Mouse (Mus musculus) midbrain, postnatal 0 days (tissue): ENCODE measurements at regions not wholly inside any gene's neighbourhood (a gene's known extent, or its start where the extent isn't known, plus 50 kb on each side); places are given as distances from the start of the nearest gene placed in this dataset.

Experiments
- ATAC-seq: fragments of 200-750 bp; cut with Nextera tagmentation; 2 replicates; pipeline ENCODE4 v1.8.0; 2017; ENCODE audit warnings: moderate number of reproducible peaks, mild to moderate bottlenecking, moderate TSS enrichment, moderate library complexity; ENCODE audit not compliant: low FRiP score
- DNase-seq: peaks from one replicate; pipeline ENCODE4 v3.0.0-alpha.2; 2015; ENCODE audit warnings: low spot score
- H3K27ac ChIP-seq: fragments of 300-500 bp; sonication (generic); 2 replicates; pipeline ENCODE4 v1.5.1; 2014; ENCODE audit warnings: low read depth, mild to moderate bottlenecking, low read length, mixed read lengths
- H3K27me3 ChIP-seq: fragments of 300-500 bp; sonication (generic); 2 replicates; pipeline ENCODE4 v1.6.1; 2014; ENCODE audit warnings: low read length, control low read depth, mixed read lengths; ENCODE audit not compliant: insufficient read depth
- H3K36me3 ChIP-seq: fragments of 300-500 bp; sonication (generic); 2 replicates; pipeline ENCODE4 v1.6.1; 2014; ENCODE audit warnings: low read length, control low read depth, mixed read lengths; ENCODE audit not compliant: insufficient read depth
- H3K4me1 ChIP-seq: fragments of 300-500 bp; sonication (generic); 2 replicates; pipeline ENCODE4 v1.6.1; 2014; ENCODE audit warnings: mild to moderate bottlenecking, control low read depth, antibody characterized with exemption, low read length, mixed read lengths; ENCODE audit not compliant: insufficient read depth
- H3K4me2 ChIP-seq: fragments of 300-500 bp; sonication (generic); 2 replicates; pipeline ENCODE4 v1.6.1; 2014; ENCODE audit warnings: low read depth, mild to moderate bottlenecking, low read length, mixed read lengths; ENCODE audit not compliant: poor library complexity, severe bottlenecking
- H3K4me3 ChIP-seq: fragments of 300-500 bp; sonication (generic); 2 replicates; pipeline ENCODE4 v1.5.1; 2014; ENCODE audit warnings: low read depth, mild to moderate bottlenecking, low read length, moderate library complexity
- H3K9ac ChIP-seq: fragments of 300-500 bp; sonication (generic); replicated peaks from 2 replicates; pipeline ENCODE4 v1.6.1; 2014; ENCODE audit warnings: mild to moderate bottlenecking, low read length, moderate library complexity, mixed read lengths; ENCODE audit not compliant: poor library complexity, severe bottlenecking
- H3K9me3 ChIP-seq: fragments of 300-500 bp; sonication (generic); 2 replicates; pipeline ENCODE4 v1.6.1; 2016; ENCODE audit warnings: low read length, control low read depth
- CTCF ChIP-seq: IDR thresholded peaks from 2 replicates; pipeline ENCODE4 v1.5.1; 2016; ENCODE audit warnings: antibody characterized with exemption, mild to moderate bottlenecking
- WGBS: fragments of 180-500 bp; shearing (Covaris S2); extraction: QIAGEN DNeasy Blood & Tissue Kit; methylation state at CpG from one replicate; pipeline ENCODE4 v1.1.7; 2014; 5-methylcytosine and 5-hydroxymethylcytosine counted together

GRCm38 (mm10) chr15:56774648-56775393, 702.6 kb downstream of the Slc22a22 start:
- no peak overlapping the region for H3K9ac ChIP-seq
- no peaks in the 10 kb centered on the region for H3K27me3 ChIP-seq
- no peak for ATAC-seq
- H3K4me3 ChIP-seq: no peak overlapping the region
- H3K4me1 ChIP-seq: no peaks in the 10 kb centered on the region
- H3K36me3 ChIP-seq: no peaks in the 10 kb centered on the region
- H3K27ac ChIP-seq: no peak overlapping the region
- no peaks in the 10 kb centered on the region for H3K9me3 ChIP-seq
- no peak overlapping the region for H3K4me2 ChIP-seq
- 73% methylated on average over 9 of the region's 9 CpGs for WGBS
- TF ChIP-seq CTCF: no peak
- no peak for DNase-seq

GRCm38 (mm10) chr15:56766356-56766755, 711.1 kb downstream of the Slc22a22 start:
- Histone ChIP-seq H3K4me1 (no peaks in the 10 kb centered on the region), H3K4me3 (no peak overlapping the region), H3K27ac (no peak overlapping the region), H3K9ac (no peak overlapping the region), H3K36me3 (no peaks in the 10 kb centered on the region), H3K9me3 (no peaks in the 10 kb centered on the region), H3K27me3 (no peaks in the 10 kb centered on the region), H3K4me2 (no peak overlapping the region)
- DNase-seq (no peak), ATAC-seq (no peak)
- 63% methylated on average over 6 of the region's 6 CpGs for whole genome bisulfite sequencing
- TF ChIP-seq CTCF: no peak

- H3K4me3 ChIP-seq: no peak overlapping the region
- 38% methylated on average over 9 of the region's 9 CpGs for WGBS
- no peak overlapping the region for H3K9ac ChIP-seq
- no peak for TF ChIP-seq CTCF
- H3K4me1 ChIP-seq: no peaks in the 10 kb centered on the region
- H3K27me3 ChIP-seq: no peaks in the 10 kb centered on the region
- H3K36me3 ChIP-seq: no peaks in the 10 kb centered on the region
- H3K27ac ChIP-seq: no peak overlapping the region
- DNase-seq (no peak), ATAC-seq (no peak)
- no peaks in the 10 kb centered on the region for H3K9me3 ChIP-seq
- H3K4me2 ChIP-seq: 0 out of 2 replicates have a peak overlapping the region, but pooled peaks have one; percentile 20
Observed at GRCm38 (mm10) chr15:56764957-56765482, 712.4 kb downstream of the Slc22a22 start.

- Histone ChIP-seq H3K27me3 (no peaks in the 10 kb centered on the region), H3K9ac (no peak overlapping the region), H3K9me3 (no peaks in the 10 kb centered on the region), H3K27ac (no peak overlapping the region), H3K4me1 (no peaks in the 10 kb centered on the region), H3K36me3 (no peaks in the 10 kb centered on the region), H3K4me3 (no peak overlapping the region), H3K4me2 (no peak overlapping the region)
- no peak for TF ChIP-seq CTCF
- no peak for DNase-seq
- ATAC-seq: no peak
- WGBS: 85% methylated on average over 5 of the region's 5 CpGs
Observed at GRCm38 (mm10) chr15:56764019-56764418, 713.4 kb downstream of the Slc22a22 start.

GRCm38 (mm10) chr15:56746698-56747097, 730.7 kb downstream of the Slc22a22 start:
- no peaks in the 10 kb centered on the region for H3K27me3 ChIP-seq
- DNase-seq (no peak), ATAC-seq (no peak)
- H3K4me1 ChIP-seq: no peaks in the 10 kb centered on the region
- no peak overlapping the region for H3K9ac ChIP-seq
- H3K27ac ChIP-seq: no peak overlapping the region
- no peak overlapping the region for H3K4me2 ChIP-seq
- no peak for TF ChIP-seq CTCF
- H3K36me3 ChIP-seq: no peaks in the 10 kb centered on the region
- 68% methylated on average over 1 of the region's 1 CpGs for WGBS
- H3K9me3 ChIP-seq: no peaks in the 10 kb centered on the region
- H3K4me3 ChIP-seq: no peak overlapping the region

GRCm38 (mm10) chr15:56744915-56745314, 732.5 kb downstream of the Slc22a22 start:
- H3K27ac ChIP-seq: no peak overlapping the region
- H3K4me3 ChIP-seq: no peak overlapping the region
- no peaks in the 10 kb centered on the region for H3K36me3 ChIP-seq
- no peaks in the 10 kb centered on the region for H3K4me1 ChIP-seq
- DNase-seq (no peak), ATAC-seq (no peak)
- TF ChIP-seq CTCF: peak; percentile 63
- 47% methylated on average over 4 of the region's 4 CpGs for whole genome bisulfite sequencing
- H3K9ac ChIP-seq: no peak overlapping the region
- no peak overlapping the region for H3K4me2 ChIP-seq
- H3K9me3 ChIP-seq: no peaks in the 10 kb centered on the region
- no peaks in the 10 kb centered on the region for H3K27me3 ChIP-seq
